Mouse (Mus musculus): ENCODE data around the gene Kif11.

The Kif11 gene

DNA sequence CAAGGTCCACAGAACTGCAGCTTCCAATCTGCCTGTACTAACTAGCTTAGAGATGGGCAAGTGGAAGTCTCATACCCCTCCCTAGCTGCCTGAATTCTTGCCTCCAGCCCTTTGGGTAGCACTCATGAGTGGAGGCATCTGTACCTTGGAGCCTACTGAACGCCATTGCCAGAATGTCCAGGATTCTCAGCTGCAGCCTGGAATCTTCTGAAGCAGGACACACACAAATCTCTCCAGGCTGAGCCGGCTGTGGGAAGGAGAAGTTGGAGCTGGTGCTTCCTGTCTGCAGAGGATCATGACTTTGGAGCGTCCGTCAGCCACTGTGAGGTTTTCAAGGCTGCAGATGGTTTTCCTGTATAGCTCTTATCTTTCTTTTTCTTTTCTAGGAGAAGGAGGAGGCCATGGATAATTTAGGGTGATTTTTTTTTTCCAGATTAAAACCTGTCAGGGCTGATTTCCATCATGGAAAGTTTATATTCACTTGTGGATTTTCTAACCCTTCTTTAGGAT lies 67.5 kb downstream of the Kif11 start:
- no peak for DNase-seq (ENCODE audit: low spot score)

DNA sequence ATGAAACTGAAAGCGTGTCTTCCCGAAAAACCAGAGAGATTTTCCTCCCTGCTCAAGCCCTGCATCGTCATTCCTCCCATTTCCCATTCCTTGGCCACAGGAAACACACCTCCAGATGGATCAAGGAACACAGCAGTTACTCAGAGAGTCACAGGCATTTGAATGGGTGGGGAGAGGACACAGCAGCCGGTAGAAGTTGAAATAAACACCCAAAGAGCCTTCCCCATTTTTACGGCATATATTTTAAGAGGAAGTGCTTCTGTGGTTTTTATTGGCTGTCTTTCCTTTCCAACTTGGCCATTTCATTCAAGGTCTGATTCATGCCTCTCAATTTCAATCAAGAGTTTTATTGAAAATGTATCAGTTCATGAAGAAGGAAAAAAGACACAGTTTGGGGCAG lies 72.0 kb downstream of the Kif11 start:
- DNase-seq (ENCODE audit: low spot score) = no peak

DNA sequence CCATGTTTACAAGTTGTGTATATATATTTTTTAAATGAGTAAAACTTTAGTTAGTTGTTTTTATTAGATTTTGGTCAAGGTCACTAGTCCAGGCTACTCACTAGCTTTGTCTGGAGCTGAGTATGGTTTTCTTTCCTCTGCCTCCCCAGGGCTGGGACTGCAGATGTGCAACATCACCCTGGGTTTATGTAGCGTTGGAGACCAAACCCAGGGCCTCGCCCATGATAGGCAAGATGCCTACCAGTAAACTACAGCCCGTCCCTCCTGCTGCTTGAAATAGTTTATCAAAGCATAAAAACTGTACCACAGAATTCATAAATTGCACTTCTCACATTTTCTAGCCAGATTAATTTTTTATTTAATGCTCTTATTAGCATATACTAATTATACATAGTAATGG lies 73.0 kb downstream of the Kif11 start:
- DNase-seq (ENCODE audit: low spot score) = no peak

DNA sequence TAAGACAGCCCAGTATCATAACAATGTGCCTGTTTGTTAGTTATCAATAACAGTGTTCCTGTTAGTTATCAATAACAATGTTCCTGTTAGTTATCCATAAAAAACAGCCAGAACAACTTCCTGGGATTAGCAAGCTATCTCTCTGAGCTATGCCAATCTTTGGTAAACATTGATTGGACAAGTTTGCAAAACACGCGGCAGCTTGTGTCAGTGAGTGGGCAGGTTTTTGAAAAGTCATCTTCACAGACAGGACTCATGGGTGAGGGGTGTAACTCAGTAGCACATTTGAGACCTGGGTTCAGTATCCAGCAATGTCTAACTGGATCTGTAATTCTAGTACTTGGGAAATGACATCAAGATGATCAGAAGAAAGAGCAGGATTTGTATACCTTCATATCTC lies 79.3 kb downstream of the Kif11 start:
- DNase-seq (ENCODE audit: low spot score) = no peak

DNA sequence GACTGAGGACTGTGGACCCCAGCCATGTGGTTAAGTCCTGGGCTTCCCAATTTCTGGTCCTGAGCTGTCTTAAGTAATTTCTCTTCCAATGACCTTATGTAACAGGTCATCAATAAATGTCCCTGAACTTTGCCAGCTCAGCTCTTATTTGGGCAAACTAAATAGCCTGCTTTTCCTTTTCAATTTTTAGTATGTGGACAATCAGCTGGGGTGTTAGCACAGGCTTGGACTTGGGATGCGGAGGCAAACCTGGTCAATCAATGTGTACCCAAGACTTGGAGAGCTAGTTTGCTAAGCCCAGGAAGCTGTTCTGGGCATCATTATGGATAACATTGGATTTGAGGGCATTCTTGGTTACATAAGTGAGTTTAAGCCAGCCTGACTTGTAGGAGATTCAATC lies 79.8 kb downstream of the Kif11 start:
- DNase-seq (ENCODE audit: low spot score) = no peak

DNA sequence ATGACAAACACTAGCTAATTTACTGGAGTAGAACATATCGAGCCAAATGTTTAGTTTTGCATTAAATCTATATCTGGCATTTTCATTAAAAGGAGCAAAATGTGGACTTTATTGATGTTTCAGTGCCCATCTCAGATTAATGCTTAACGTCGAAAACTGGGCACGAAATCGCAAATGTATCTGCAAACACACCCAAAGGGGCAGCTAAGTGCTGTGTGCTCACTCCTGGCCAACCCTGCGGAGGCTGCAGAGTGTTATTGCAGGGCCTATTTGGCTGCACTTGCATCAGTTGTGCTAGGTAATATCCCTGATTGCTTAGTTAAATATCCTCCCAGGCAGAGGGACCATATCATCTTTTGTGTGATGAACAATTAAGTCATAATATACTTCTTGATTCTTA lies 81.8 kb downstream of the Kif11 start:
- no peak for DNase-seq (ENCODE audit: low spot score)

DNA sequence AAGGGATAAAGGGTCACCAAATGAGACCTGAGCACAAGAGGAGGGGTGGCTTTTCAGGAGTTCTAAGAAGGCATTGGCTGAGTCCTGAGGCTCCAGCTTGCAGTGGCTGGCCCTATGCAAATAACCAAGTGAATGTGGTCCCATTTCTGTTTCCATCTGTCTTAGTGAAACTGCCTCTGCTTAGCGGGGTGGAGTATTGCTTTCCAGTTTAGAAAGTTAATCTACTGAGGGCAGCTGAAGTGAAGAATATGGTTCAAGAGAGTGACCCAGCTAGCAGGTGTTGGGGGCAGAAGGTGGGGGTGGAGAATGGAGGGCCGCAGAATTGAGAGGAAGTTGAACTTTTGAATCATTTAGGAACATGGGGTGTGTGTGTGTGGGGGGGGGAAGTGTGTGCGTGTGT lies 90.2 kb downstream of the Kif11 start:
- DNase-seq (ENCODE audit: low spot score) = no peak

DNA sequence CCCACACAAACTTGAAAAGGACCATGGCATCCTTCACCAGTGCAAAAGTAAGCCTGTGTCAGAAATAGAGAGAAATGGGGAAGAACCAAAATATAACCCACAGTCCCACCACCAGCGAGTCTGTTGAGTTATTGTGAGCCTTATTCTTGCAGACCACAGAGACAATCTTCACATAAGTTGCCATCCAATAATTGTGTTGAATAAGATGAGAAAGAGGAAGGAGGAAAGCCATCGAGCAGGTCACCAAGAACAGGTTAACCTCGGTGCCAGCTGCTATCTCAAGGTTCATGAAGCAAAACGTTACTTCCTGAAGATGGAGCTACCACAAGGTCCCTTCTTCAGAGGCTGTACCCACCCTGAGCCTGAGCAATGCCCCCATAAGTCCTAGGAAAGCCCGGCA lies 90.8 kb downstream of the Kif11 start:
- DNase-seq (ENCODE audit: low spot score) = no peak

DNA sequence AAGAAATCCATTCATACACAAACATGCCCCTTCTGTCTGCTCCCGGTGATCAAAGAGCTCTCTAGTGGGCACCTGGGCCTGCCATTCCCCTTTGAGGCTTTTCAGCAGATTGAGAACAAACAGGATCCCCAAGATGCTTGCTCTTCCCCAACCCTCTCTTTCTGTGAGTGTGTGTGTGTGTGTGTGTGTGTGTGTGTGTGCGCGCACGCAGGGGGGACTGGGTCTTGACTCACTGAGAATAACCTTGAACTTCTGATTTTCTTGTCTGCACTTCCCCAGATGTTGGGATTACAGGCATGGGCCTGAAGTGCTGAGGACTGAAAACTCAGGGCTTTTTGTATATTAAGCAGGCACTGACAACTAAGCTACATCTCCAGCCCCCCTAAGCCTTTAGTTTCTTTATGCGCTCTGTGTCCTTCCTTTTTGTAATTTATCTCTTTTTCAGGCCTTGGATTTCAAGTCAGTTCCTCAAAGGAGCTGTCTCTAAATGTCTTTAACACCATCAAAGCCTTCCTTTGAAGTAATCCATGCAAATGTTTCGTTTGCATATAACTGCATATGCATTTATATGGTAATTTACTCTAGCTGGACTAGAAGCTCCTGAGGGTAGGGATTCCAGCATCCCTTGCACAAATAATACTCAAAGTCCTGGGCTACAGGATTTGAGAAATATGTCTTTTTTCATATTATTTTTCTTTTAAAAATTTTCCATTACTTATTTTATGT lies 92.8 kb downstream of the Kif11 start:
- DNase-seq (ENCODE audit: low spot score) = no peak

Measured in layer of hippocampus, adult 9-10 months (tissue).